Mouse (Mus musculus) midbrain, embryonic 15.5 days (tissue): ENCODE measurements around the gene Snx30. TPM values are rescaled to one million over a fixed set of nuclear protein-coding genes. Genes with fewer than 3 reads are reported as not detected.

Experiments used
- ATAC-seq: fragments of 200-750 bp; cut with Nextera tagmentation; replicated peaks from 2 replicates; pipeline ENCODE4 v1.8.0; 2017; ENCODE audit warnings: moderate TSS enrichment
- H3K27ac ChIP-seq: fragments of 300-500 bp; sonication (generic); 2 replicates; pipeline ENCODE4 v1.5.1; 2015; ENCODE audit warnings: mild to moderate bottlenecking, inconsistent platforms
- H3K27me3 ChIP-seq: fragments of 300-500 bp; sonication (generic); replicated peaks from 2 replicates; pipeline ENCODE4 v1.6.1; 2015; ENCODE audit warnings: inconsistent platforms
- H3K36me3 ChIP-seq: fragments of 300-500 bp; sonication (generic); replicated peaks from 2 replicates; pipeline ENCODE4 v1.6.1; 2015; ENCODE audit warnings: inconsistent platforms
- H3K4me1 ChIP-seq: fragments of 300-500 bp; sonication (generic); 2 replicates; pipeline ENCODE4 v1.6.1; 2015; ENCODE audit warnings: inconsistent platforms
- H3K4me2 ChIP-seq: fragments of 300-500 bp; sonication (generic); 2 replicates; pipeline ENCODE4 v1.6.1; 2015; ENCODE audit warnings: inconsistent platforms, mild to moderate bottlenecking, moderate library complexity
- H3K4me3 ChIP-seq: fragments of 300-500 bp; sonication (generic); 2 replicates; pipeline ENCODE4 v1.5.1; 2015; ENCODE audit warnings: mild to moderate bottlenecking, inconsistent platforms
- H3K9ac ChIP-seq: fragments of 300-500 bp; sonication (generic); 2 replicates; pipeline ENCODE4 v1.6.1; 2015; ENCODE audit warnings: mild to moderate bottlenecking, inconsistent platforms
- H3K9me3 ChIP-seq: fragments of 300-500 bp; sonication (generic); 2 replicates; pipeline ENCODE4 v1.6.1; 2016; ENCODE audit warnings: inconsistent platforms
- WGBS: fragments of 180-500 bp; shearing (Covaris S2); methylation state at CpG from one replicate; pipeline ENCODE4 v1.1.7; 2015; ENCODE audit warnings: mixed read lengths; 5-methylcytosine and 5-hydroxymethylcytosine counted together
- polyA plus RNA-seq: library from polyadenylated mRNA; unstranded; fragments of >200 nt; fragmentation: Nextera tagmentation; extraction: Ambion mirVana; gene quantifications from 2 replicates; pipeline ENCODE4 v1.2.1, GENCODE M21; 2015

Snx30 gene
- 20.5 and 22.4 TPM in 2 replicates for polyA plus RNA-seq

DNA sequence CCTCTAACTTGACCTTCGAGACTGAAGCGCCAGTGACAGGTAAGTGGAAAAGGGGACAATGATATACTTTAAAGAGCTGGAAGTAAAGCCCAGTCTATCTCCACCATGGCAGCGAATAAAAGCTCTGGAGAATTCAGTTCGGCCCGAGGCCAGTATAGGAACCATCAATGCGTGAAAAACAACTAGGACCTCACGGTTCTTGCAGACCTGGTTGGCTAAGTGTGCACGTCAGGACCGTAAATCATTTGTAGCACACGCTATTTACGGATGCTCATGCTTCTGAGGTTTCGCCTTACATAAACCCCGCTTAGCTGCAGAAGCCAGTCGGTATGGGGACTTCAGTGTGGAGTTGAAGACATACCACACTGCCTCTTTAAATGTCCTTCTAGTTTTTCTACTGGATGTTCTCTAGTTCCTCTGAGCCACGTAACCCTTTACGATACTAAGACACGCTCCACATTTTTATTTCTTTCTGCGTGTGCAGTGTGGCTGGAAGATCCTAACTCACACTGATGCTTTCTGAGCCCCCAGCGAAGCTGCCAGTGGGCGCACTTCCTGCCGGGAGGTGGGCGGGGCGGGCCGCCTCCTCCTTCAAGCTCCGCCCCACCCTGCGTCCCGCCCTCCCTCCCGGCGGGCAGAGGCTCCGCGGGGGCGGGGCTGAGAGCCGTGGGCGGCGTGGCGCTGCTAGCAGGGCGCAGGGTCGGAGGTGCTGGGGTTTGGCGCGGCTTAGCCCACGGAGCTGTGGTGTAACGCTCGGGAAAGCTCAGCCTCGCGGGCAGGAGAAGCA is at the start of gene Snx30:
Gene Snx30, plus strand, starts transcription at position 660 of the 787 bp plus-strand sequence.
- H3K27ac ChIP-seq, result peak within 1 kb of the TSS; percentile 80
- peak within 1 kb of the TSS; percentile 73 for H3K4me3 ChIP-seq
- ATAC-seq, result peak; percentile 94
- H3K4me1 ChIP-seq, result peaks cover 24% of the 10 kb centered on the region
- 2% methylated on average over 41 of the region's 45 CpGs for WGBS
- no peaks in the 10 kb centered on the region for H3K27me3 ChIP-seq
- H3K9ac ChIP-seq, result peak within 1 kb of the TSS; percentile 85
- H3K4me2 ChIP-seq, result peak within 1 kb of the TSS; percentile 91
- H3K36me3 ChIP-seq, result no peaks in the 10 kb centered on the region
- no peaks in the 10 kb centered on the region for H3K9me3 ChIP-seq

DNA sequence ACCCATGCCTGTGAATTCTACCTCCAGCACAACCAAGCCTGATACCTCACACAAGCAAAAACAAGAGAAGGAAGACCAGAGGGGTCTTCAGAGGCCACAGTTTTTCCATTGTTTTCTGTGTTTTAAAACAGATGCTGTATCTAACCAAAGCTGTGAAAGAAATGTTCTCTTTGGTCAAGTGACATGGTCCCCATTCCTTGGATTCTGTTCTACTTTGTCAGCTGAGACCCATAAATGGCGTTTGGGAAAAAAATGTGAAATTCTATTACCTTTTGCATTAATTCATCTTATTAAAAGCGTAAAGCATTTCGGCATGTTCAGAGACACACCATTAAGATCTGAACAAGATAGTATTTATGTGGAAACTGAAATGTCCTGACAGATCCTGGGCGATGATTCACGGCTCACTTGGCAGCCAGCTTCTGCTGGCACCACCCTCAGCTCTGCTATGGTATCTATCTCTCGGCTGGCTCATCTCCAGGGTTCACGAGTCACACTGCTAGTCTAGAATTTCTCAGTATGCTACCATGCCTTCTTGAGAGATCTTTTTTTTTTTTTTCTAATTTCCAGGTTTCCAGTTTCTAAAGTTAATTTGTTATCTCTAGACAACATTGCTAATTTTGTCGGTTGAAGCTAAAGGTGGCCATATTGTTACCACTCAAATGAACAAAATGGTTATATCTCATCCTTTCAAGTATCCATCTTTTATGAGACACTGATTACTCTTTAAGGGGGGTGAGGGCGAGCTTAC is 49.1 kb upstream of the Snx30 start:
- ATAC-seq, result no peak
- Histone ChIP-seq H3K4me1 (no peaks in the 10 kb centered on the region; the same call in 1 of the 2 replicates), H3K9ac (no peak overlapping the region), H3K36me3 (0 out of 2 replicates have a peak, but pooled peaks cover 3% of the 10 kb centered on the region), H3K4me2 (no peak overlapping the region), H3K9me3 (no peaks in the 10 kb centered on the region), H3K4me3 (no peak overlapping the region), H3K27me3 (no peaks in the 10 kb centered on the region), H3K27ac (no peak overlapping the region)
- 82% methylated on average over 9 of the region's 9 CpGs for WGBS

DNA sequence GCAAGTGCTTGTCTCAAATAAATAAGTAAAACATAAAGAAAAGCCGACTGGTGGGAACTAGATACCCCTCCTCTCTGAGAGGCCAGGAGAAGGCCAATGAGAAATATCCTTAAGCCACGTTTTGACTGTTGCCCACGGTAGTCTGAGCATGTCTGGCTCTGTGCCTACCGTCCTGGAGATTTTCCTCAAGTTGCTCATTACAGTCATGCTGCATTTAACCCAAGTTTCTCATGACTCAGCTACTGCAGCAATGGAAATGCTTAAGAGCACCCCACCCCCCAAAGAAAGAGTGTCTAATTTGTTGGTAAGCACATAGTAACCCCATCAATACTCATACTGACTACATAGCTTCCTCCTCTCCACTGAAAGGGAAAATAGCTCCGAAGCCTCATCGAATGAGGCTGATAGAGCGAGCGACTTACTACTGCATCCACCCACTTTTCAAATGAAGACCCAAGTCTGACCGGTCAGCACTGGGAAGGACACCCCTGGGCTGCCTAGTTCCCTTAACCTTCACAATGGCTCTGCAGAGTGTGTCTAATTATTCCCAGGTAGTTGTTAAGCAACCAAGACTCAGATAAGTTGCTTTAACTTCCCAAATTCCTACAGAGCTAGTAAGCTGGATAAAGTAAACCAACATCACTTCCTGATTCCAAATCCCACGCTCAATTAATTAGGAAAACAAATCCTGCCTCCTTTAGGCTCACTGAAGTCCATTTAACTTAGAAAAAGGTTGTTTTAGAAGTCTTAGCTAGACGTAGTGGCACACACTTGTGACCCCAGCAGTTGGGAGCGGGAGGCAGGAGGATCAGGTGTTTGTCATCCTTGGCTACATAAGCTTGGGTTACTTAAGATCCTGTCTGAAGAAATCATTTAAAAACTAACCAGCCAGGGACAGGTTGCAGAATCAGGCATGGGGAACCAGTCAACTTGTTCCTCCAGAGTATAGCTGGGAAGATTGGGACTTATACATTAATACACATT is 47.9 kb upstream of the Snx30 start:
- Histone ChIP-seq H3K4me3 (no peak overlapping the region), H3K27me3 (no peaks in the 10 kb centered on the region), H3K36me3 (0 out of 2 replicates have a peak, but pooled peaks cover 3% of the 10 kb centered on the region), H3K4me2 (no peak overlapping the region), H3K4me1 (no peaks in the 10 kb centered on the region; the same call in 1 of the 2 replicates), H3K27ac (no peak overlapping the region), H3K9ac (no peak overlapping the region), H3K9me3 (no peaks in the 10 kb centered on the region)
- ATAC-seq, result no peak
- 79% methylated on average over 12 of the region's 12 CpGs for WGBS

DNA sequence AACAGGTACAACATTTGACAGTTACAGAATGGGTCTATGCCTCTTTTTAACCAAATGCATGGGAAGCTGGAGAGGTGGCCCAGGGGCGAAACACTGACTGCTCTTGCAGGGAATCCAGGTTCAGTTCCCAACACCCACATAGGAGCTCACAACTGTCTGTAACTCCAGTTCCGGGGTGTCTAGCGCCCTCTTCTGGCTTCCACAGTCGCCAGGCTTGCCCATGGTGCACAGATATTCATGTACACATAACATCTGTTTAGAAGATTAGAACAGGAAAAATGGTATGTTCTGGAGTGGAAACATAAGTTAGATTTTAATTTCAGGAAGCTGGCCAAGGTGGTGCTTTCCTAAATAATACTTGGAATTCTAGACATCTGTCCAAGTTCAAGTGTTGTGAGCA is 45.6 kb upstream of the Snx30 start:
- 78% methylated on average over 4 of the region's 4 CpGs for WGBS
- no peak for ATAC-seq
- Histone ChIP-seq H3K27ac (no peak overlapping the region), H3K9ac (no peak overlapping the region), H3K27me3 (no peaks in the 10 kb centered on the region), H3K4me3 (no peak overlapping the region), H3K4me2 (no peak overlapping the region), H3K4me1 (0 out of 2 replicates have a peak, but pooled peaks cover under 1% of the 10 kb centered on the region), H3K36me3 (no peaks in the 10 kb centered on the region), H3K9me3 (no peaks in the 10 kb centered on the region)

DNA sequence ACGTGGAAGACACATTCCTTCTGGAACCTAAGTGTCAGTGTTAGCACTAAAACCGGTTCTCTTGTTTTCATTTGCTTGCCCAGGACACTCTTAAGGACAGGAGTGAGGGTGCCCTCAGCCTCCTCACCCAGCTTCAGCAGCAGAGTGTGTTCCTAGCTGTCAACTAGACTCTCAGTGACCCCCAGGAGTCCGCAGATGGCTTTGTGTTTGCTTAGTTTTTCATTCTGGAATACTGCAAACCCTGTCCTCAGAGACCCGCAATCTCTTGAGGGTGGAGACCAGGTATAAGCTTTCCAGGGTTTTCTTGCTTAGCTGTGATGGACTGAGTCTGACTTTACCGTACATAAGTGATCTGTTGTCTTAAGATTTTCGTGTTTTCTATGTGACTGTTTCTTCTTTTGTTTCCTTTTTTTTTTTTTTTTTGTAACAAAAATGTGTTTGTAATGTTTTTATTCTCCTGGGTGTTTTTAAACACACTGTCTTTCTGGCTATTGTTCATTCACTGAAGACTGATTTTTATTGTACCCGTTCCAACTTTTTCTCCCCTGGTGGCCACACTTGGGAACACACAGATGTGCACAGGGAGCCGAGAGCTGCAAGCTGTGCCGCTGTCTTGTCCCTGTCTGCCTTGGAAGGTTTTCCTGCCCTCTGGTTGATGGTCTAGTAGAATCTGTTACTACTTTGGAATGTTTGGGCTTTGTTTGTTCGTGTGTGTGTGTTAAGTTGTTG is 44.8 kb upstream of the Snx30 start:
- no peak overlapping the region for H3K4me2 ChIP-seq
- no peak for ATAC-seq
- H3K4me1 ChIP-seq, result peaks cover 9% of the 10 kb centered on the region; the same call in 1 of the 2 replicates
- no peak overlapping the region for H3K9ac ChIP-seq
- no peak overlapping the region for H3K27ac ChIP-seq
- no peaks in the 10 kb centered on the region for H3K36me3 ChIP-seq
- H3K27me3 ChIP-seq, result no peaks in the 10 kb centered on the region
- H3K4me3 ChIP-seq, result no peak overlapping the region
- WGBS, result 57% methylated on average over 10 of the region's 10 CpGs
- H3K9me3 ChIP-seq, result no peaks in the 10 kb centered on the region

DNA sequence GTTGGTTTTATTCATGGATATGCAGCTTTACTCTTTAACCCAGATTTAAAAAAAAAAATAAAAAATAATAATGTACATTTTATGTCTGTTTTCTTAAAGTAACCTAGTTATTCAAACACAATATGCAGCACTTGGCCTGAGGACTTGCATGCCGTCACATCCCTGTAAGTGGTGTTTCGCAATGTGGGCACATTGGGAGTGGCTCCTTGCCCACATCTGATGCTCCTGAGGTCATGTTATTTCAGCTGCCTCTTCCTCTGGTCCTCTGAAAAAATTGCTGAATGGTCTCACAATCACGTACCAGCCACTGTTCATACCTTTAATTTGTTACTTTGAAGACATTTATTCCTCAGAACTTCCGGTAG is 44.3 kb upstream of the Snx30 start:
- H3K9ac ChIP-seq, result no peak overlapping the region
- no peak overlapping the region for H3K4me3 ChIP-seq
- H3K9me3 ChIP-seq, result no peaks in the 10 kb centered on the region
- no peak overlapping the region for H3K27ac ChIP-seq
- H3K27me3 ChIP-seq, result no peaks in the 10 kb centered on the region
- no peaks in the 10 kb centered on the region for H3K36me3 ChIP-seq
- peaks cover 9% of the 10 kb centered on the region; the same call in 1 of the 2 replicates for H3K4me1 ChIP-seq
- no peak for ATAC-seq
- H3K4me2 ChIP-seq, result no peak overlapping the region
- 83% methylated on average over 4 of the region's 4 CpGs for WGBS

DNA sequence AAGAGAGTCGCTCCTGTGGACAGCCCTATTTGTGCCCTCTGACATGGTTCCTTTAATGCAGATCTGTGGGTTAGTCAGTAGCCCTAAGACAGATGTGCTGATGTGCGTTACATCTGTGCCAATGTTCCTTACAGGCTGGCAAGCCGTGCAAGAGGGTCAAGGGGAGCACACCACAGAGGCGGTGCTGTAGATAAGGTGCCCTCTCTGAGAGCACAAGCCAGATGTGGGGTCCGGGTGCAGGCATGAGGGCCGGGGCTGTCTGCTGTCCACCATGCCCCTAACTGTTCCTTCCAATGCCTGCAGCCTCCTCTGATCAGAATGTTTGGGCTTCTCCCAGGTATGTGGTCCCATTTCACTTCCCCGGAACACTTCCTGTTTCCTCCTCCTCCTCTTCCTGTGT is 40.7 kb upstream of the Snx30 start:
- Histone ChIP-seq H3K9ac (no peak overlapping the region), H3K4me2 (no peak overlapping the region), H3K4me3 (no peak overlapping the region), H3K27me3 (no peaks in the 10 kb centered on the region), H3K4me1 (peaks cover 9% of the 10 kb centered on the region; the same call in 1 of the 2 replicates), H3K9me3 (no peaks in the 10 kb centered on the region), H3K36me3 (no peaks in the 10 kb centered on the region), H3K27ac (no peak overlapping the region)
- ATAC-seq, result 0 out of 2 replicates have a peak, but pooled peaks have one; percentile 25
- WGBS, result 76% methylated on average over 7 of the region's 7 CpGs

DNA sequence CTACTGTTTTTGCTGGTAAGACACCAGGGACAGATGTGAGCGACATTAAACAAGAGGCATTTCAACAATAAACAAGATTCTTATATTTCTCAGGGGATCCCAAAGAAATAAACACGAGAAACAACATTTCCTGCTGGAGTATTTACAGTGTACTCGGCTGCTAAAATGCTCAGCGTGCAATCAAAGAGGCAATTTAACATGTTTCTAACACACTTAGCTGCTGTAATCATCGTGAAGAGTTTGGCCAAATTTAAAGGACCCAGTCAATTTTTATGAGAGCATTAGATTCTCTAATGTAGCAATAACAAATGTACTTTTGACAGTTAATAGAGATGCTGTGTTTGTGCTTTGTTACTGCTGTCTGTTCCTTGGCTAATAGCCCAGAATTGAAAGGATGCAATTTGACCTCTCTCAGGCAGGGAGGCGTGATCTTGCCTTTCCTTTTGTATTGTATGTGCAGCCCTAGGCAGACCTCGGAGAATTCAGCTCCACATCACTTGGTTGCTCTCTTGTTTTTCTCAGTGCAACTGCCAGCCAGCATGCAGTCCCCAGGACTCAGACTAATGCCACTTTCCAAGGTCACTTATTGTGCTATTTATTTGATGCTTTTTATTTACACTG is 40.1 kb upstream of the Snx30 start:
- H3K4me3 ChIP-seq, result no peak overlapping the region
- H3K9ac ChIP-seq, result no peak overlapping the region
- no peaks in the 10 kb centered on the region for H3K36me3 ChIP-seq
- H3K9me3 ChIP-seq, result no peaks in the 10 kb centered on the region
- no peak overlapping the region for H3K4me2 ChIP-seq
- H3K27ac ChIP-seq, result peak overlapping the region; percentile 17; the same call in 1 of the 2 replicates
- WGBS, result 23% methylated on average over 7 of the region's 7 CpGs
- H3K4me1 ChIP-seq, result peaks cover 9% of the 10 kb centered on the region; the same call in 1 of the 2 replicates
- peak; percentile 69; the same call in 1 of the 2 replicates for ATAC-seq
- no peaks in the 10 kb centered on the region for H3K27me3 ChIP-seq

DNA sequence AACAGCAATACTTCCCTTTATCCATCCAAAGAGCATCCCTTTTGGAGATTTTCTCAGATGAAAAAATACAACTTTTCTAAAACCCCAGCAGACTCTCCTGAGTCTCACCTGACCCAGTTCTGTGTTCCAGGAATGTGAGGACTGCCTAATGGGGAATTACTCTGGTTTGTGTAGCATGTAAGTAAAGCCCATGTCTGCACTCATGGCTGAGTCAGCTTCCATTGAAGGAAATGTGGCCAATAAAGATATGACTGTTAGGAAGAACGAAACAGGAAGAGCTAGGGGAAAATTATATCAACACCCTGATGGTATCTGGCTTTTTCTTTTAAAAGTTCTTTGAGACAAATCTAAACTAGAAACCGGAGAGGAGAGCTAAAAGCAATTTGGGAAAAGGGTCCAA is 37.9 kb upstream of the Snx30 start:
- H3K27ac ChIP-seq, result no peak overlapping the region
- no peaks in the 10 kb centered on the region for H3K9me3 ChIP-seq
- H3K4me1 ChIP-seq, result peaks cover 9% of the 10 kb centered on the region; the same call in 1 of the 2 replicates
- H3K9ac ChIP-seq, result no peak overlapping the region
- H3K36me3 ChIP-seq, result peaks cover 3% of the 10 kb centered on the region; the same call in 1 of the 2 replicates
- no peak for ATAC-seq
- 92% methylated on average over 2 of the region's 2 CpGs for WGBS
- H3K4me3 ChIP-seq, result no peak overlapping the region
- H3K4me2 ChIP-seq, result no peak overlapping the region
- no peaks in the 10 kb centered on the region for H3K27me3 ChIP-seq

DNA sequence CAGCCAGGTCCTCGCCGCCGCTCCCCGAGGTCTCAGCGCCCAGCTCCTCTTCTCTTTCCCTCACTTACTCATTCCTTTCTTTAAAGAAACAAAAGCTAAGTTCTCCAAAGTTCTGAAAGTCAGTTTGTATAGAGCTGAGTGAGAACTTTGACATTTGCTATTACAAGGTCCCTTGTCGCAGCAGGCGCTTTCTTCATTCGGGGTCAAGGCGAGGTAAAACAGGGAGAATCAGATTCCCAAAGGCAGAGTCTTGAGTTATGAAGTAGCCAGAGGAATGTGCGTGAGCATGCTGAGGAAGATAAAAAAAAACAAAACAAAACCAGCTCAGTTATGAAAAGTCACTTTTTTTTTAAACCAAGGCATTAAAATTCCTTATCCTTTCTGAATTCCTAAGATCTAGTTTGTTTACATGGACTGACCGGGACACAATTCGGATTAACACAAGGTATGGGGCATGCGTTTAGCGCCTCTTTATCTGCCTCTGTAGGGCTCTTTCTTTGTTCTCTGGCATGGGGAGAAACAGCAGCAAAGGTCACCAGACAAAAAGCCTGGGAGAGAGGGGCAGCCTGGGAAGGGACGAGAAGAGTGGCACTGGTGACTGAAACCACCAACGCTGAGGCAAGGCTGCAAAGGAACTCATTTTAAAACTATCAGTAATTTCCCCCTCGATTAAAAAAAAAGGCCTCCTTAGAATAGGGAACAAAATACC is 33.3 kb upstream of the Snx30 start:
- no peak for ATAC-seq
- H3K36me3 ChIP-seq, result peaks cover 6% of the 10 kb centered on the region; the same call in 1 of the 2 replicates
- H3K27me3 ChIP-seq, result no peaks in the 10 kb centered on the region
- H3K4me1 ChIP-seq, result no peaks in the 10 kb centered on the region
- WGBS, result 36% methylated on average over 17 of the region's 17 CpGs
- no peaks in the 10 kb centered on the region for H3K9me3 ChIP-seq
- no peak overlapping the region for H3K4me3 ChIP-seq
- H3K4me2 ChIP-seq, result no peak overlapping the region
- no peak overlapping the region for H3K9ac ChIP-seq
- no peak overlapping the region for H3K27ac ChIP-seq
